Mouse (Mus musculus): ENCODE results near the gene Tnn.
A peak's percentile ranks its signal among the peaks of the same experiment; 100 is the strongest.

The Tnn gene

DNA sequence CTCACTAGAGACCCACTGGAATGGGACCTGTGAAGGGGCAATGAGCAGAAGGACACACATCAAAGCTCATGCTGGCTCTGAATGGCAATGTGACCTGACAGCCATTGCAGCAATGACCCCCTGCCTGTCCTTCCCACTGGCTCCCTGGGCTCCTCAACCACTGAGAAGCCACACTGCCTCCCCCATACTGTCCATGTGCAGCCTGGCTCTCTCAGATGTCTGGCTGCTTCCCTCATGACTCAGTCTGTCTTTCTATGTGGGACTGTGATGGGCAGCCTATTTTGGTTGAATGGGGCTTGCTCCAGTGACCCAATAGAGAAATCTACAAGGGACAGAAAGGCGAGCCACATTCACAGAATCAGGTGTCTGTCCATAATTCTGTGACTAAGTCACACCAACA, 70.7 kb downstream of the Tnn start:
- no peak for DNase-seq (ENCODE audit: low read depth, low spot score)

DNA sequence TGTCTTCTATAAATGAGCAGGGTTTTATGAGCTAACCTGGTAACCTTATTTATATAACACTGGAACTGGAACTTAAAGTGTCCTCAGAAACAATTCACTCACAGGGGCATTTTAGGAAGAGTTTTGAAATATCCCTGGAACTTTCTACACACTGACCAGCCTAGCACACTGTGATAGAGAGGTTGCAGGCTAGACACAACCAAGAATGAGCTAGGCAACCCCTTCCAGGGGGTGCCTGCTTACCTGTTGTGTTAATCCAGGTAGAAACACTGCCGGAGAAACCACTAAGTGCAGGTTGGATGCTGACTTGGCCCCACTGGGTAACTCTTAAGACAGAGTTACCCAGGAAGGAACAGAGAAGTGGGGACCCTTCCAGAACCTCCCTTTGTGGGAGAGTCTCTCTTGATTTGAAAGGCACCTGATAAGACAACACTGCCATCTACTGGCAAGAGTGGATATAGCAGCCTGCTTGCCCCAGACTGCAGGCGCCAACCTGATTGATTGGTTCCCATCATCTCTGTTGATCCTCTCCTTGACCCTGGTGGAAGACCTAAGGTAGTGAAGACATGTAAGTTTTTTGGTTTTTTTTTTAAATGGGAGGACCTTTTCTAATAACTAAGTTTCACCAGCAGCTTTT, 72.5 kb downstream of the Tnn start:
- peak; percentile 34 for DNase-seq (ENCODE audit: low read depth, low spot score)

DNA sequence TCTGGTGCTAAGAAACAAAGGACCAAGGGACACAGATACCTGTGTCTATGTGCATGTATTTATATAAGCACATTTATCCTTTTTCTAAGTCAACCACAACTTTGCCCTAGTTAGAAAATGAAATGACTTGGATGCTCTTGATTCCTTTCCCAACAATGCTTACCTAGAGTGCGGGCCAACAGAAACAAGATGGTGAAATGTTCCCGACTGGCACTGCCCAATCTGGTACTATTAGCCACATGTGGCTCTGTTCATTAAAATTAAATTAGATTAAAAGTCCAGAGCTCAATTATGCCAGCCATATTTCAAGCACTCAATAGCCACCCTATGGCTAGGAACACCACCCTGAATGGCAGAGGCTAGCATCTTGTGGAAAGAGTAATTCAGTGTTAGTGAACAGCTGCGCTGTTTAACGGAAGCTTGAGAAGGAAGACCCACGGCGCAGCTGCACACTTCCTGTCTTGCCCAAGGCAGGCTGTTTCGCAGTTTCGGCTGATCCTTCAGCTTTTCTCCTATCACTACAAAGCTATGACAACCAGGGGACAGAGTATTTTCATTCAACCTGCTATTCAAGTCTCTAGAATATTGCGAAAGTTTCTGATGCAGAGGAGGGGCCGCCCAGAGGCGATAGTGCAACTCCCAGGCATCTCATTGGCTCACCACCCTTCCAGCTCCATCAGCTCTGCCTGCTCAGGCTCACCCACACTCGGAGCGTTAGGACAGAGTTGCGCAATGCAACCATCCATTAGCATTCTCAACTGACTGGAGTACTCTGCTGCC, 74.3 kb downstream of the Tnn start:
- DNase-seq (ENCODE audit: low read depth, low spot score) = no peak

DNA sequence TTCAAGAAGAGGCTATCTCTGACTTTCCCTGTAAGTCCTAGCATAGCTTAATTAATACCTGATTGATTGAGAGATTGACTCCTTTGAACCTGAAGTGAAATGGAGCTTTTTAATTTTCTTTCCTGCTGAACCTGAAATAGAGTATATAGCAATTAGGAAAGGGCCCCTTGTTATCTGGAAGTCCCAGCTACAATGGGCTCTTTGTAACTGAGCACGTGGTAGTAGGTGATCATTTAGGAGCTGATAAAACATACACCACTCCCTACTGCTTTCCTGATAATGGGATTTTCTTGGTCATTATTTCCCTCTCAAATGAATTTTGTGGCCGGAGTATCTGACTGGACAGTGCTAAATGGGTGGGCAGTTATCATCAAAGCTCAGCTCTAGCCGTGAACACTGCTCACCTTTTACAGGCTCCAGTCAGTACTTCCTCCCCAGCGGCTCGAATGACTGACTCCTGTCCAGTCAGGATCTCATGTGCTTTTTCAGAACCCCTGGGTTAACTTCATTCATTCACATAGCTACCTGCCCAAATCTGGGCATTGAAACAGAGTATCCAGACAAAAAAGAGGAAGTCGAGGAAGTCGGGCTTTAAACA, 88.7 kb downstream of the Tnn start:
- no peak for DNase-seq (ENCODE audit: low read depth, low spot score)

DNA sequence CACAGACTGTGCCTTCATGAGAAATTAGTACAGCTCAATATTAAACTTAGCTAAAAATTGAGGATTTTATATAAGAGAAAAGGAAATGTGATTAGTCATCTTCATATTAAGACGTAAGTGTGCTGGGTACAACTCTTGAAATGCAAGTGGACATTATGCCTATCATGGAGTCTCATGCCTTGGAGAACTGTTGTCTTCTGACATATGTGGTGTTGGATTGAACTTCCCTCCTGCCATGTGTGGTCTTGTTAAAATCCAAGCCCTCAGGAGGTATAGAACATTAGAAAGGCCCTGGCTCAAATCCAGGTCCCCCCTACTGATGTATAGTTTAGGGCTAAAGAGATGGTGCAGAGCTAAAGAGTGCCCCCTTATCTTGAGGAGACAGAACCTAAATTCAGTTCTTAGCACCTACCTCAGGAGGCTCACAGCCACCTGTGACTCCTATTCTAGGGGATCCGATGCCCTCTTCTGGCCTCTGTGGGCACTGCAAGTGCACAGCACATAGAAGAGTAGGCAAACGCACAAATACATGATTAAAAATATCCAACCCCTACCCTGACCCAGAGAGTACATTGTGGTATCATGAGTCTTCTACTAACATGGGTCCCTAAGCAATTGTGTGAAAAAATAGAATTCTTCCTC, 91.5 kb downstream of the Tnn start:
- DNase-seq (ENCODE audit: low read depth, low spot score) = no peak

DNA sequence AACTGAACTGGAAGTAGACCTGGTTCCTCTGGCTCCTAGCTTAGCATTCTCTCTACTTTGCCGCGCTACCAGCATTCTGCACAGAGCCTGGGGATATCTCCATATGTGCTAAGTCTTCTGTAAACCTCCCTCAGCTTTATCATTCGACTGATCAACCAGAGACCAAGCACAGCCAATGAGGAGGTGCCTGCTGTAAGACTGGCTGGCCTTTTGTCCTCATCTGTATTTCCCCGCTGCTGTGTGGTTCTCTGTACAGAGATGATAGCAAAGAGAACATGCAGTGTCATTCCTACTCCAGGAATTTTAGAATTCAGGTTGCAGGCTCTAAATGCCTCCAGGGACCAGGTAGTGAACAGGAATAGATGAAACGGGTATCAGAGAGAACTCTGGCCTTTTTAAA, 92.1 kb downstream of the Tnn start:
- DNase-seq (ENCODE audit: low read depth, low spot score) = no peak

DNA sequence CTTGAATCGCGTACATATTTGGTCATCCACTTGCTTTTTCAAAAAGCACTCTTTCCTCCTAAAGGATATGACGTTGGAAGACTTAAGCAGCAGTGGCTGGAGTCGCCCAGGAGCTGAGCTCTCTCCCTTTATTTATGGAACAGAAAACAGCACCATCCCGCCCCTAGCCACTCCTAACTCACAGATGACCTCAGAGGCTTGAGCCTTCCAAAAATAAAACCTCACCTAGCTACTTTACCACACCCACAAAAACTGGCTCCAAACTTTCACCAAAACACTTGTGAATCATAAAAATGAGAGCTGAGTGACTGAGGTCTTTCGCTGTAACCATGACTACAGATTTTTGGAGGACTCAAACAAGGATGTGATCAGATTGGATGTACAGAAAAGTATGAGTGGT, 92.8 kb downstream of the Tnn start:
- no peak for DNase-seq (ENCODE audit: low read depth, low spot score)

DNA sequence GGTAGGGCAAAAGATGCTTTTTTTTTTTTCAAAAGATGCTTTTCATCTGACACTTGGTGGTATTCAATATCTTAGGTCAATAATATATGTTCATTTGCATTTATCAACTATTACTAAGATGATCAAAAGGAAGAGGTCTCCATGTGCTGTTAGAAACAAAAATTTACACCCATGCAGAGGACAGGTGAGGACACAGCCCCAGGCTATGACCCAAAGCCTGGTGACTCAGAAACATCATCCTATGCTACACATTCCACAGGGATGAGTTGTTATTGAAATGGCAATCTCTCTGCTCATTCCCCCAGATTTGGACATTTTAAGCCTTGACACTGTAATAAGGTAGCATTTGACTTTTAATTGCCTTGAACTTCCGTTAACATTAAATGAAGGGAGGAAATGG, 93.5 kb downstream of the Tnn start:
- DNase-seq (ENCODE audit: low read depth, low spot score) = no peak

DNA sequence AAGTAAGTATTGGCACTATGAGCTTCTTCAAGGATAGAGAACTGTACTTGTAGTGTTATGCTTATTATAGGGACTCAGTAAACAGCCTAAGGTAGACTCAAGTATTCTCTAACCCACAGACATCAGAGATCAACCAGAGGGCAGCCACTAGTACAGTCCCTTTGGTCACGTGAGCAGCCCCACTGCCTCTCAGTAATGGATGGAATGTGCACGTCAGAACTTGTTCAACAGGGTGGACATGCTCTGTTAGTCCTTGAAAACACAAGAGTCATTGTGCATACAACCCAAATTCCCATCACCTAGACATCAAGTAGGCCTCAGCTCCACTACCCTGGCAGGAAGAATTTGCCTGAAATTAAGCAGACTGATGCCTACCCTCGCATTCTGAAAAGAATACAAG, 95.7 kb downstream of the Tnn start:
- no peak for DNase-seq (ENCODE audit: low read depth, low spot score)

DNA sequence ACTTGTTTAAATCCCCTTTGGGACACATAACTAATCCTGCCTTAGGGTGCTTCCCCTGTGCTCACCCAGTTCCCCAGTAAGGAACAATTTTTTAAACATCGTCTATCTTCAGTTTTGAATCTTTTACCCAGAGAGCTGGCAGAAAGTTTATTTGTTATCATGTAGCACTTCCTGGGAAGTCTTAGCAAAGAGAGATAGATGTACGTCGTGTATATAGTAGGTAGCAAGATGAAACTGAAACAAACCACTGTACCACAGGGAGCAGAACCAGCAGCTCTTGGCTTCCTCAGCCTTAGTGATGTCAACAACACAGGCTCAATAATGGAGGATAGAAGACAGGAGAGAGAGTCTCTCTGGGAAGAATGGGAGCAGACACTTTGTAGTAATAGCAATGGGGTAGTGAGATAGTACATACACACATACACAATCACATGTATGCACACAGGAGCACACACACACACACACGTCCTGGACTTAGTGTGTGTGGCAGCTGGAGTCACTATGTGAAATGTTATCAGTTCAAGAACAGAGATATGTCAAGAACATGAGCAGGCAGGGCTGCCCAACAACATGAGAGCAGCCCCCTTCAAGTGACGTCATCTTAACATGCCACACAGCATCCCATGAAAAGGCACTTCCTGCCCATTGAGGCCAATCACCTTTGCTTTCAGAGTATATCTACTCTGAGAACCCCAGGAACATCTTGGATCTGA, 98.9 kb downstream of the Tnn start:
- DNase-seq (ENCODE audit: low read depth, low spot score) = no peak

DNA sequence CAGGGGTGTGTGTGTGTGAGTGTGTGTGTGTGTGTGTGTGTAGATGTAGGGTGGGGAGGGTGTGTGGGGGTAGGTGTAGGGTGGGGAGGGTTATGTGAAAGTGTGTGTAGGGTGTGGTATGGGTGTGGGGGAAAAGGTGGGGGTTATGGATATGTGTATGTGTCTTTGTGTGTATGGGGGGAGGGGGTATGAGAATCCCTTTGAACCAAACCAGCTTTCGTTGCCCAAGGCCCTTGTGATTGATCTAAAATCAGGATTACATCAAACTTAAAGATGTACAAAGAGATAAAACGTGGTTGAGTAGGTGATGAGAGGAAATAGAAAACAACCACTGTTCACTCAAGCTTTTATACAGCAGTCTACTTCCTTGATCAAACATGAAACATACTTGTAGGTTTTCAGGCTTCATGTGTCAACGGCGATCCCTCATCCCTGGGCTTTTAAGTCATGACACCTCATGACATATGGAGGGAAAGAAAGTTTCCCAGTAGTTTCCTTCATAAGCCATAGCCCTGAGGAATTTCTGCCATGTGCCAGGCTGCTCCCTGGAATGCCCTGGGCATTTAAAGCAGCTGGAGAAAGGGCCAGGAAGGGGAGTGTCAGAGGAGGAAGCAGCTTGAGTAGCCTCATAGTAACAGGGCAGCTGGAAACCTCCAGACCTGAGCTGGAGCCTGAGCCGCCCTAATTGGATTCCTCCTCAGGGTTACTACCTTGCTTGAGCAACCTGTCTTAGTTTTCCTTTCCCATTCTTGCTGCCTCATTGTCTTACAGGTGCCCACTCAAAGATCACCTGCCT, 99.7 kb downstream of the Tnn start:
- DNase-seq (ENCODE audit: low read depth, low spot score) = no peak

DNA sequence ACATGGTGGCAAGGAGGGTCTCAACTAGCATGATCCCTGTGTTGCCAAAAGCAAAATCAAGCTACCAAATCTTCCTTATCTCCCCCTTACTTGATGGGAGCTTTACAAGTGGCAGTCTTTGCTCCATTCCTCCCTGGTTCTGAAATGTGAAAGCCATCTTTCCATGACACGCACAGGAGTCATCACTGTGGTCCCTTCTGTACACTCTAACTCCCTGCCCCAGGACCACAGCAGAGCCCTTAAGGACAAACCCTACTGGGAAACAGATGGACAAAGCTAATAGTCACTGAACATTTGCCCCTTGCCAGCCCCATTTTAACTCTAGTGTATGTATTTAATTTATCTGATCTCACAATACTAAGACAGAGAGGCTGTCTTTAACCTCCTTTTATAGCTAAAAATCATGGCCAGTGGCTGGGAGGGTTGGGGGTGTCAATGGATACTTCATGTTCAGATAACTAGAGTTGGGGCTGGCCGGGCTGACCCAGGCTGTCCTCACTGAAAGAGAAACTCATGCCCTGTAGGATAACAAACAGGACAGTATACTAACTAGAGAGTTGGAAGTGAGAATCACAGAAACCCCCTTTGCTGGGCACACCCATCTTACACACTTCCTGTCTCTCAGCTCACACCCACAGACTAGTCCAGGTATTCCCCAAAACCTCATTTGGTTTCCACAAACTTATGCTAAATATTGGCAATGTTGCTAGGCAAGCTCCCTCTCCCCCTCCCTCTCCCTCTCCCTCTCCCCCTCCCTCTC, 100.6 kb downstream of the Tnn start:
- DNase-seq (ENCODE audit: low read depth, low spot score) = no peak

DNA sequence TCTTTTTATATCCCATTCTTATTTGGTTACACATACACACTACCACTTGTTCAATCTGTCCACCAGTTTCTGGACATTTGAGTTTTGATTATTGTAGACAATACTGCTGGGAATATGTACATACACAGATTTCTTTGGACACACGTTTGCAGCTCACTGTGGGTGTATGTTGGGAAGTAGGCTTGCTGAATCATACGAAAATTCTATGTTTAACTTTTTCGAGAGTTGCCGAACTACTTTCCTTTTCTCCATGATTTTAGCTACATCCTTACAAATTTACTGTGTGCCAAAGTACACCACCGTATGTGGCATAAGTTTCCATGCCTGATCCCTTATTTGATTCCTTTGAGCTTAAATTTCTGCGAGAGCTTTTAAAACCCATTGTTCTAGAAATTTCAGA, 102.5 kb downstream of the Tnn start:
- no peak for DNase-seq (ENCODE audit: low read depth, low spot score)

DNA sequence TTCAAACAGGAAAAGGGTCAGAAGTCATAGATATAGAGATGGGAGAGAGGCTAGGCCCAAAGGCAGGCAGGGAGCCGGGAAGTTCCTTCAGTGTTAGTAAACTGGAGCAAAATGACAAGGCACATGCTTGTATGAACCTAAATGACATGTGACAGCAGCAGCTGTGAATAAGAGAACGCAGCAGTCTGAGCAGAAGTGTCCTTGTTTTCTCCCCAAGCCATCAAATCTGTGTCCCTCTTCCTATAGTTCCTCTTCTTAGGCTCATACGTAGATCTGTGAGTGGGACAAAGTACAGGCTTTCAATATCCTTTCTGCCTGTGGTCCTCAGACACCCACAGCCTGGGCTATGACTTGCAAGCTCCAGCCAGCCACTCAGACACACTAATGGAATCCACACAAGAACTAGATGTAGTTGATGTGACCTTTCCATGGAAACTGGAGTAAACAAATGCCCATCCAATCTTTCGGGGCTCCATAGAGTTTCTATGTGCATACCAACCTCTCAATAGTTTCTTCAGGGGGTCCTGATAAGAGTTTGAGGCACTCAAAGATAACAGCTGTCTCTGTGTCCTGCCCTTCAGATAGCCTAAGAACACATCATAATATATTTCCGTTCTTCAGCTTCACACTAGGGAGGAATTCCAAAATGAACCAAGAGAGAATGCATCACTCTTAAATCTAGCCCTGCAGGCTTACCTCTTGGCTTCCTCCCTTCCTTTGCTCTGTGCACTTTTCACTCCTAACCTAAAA, 104.1 kb downstream of the Tnn start:
- DNase-seq (ENCODE audit: low read depth, low spot score) = no peak

DNA sequence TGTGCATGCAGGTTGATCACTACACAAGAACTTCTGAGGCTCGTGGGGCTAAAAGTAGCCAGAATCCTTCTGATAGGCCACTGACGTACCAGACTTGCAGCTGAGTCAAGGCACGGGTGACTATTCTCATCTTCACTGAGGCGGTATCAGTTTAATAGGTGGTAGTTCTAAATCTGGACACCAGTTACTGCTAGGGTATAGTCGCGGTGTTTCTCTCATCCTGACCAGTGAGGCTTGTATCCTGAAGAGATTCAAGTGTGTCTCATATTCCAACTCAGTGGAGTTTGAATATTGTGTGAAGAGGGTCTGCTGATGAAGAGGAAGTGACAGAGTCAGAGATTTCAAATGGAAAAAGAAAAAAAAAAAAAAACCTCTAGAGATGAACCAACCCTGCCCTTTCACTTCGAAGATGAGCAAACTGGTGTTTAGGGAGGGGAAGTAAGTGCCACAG, 105.9 kb downstream of the Tnn start:
- DNase-seq (ENCODE audit: low read depth, low spot score) = no peak

DNA sequence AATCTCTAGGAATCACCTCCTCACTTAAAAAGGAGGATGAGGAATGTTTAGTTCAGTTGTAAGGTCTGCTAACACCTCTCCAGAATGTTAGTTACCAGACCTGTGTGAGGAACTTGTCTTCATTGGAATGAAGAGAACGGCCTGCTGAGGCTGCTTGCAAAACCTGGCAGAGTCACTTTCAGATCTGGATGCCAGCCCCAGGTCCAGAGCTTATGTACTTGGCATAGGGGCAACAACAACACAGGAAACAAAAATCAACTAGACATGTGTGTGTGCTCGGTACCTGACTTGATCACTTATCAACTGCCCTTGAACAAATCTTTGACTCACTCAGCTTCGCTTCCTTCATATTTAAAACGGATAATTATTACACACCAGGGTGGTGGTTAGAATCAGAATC, 106.6 kb downstream of the Tnn start:
- DNase-seq (ENCODE audit: low read depth, low spot score) = no peak

DNA sequence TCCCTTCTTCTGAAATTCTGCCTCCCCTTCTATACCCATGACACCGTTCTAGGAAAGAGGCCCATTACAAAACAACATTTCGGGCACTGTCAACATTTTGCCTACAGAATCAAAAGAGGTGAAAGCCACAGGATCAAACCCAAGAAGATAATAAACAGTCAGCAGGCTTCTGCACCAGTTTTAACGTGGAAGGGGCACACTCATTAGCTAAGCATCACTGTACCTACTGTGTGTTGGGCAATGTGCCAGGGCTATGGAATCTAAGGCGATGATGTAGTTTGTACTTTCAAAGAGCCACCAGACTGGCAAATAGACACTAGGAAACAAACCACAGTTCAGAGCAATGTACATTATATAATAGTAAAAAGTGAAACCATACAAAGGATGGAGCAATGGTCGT, 107.4 kb downstream of the Tnn start:
- no peak for DNase-seq (ENCODE audit: low read depth, low spot score)

DNA sequence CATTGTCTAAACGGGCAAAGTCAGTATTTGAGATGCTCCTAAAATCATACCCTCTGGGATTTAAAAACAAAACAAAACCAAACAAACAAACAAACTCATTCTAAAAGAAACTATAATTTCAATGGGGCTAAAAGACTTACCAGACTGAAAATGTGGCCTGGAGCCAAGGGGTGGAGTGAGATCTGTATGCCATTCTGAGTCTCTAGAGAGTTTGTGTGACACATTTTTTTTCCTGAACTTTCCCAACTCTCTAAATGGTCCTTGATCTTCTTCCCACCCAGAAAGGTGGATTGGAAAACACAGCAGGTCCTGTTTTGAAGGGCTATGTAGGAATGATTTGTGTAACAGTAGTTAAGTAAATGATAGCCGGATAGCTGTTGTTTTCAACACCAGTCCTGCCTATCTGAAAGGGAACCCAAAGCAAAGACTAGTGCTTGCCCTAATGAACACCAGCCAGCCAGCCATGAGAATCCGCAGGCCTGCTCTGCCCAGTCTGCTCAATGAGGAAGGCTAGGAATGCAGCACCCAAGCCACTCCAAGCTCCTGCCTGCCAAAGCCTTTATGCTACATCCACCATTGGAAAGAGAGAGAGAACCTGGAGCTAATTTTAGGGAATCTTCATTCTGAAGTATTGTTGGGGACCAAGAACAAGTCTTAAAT, 108.2 kb downstream of the Tnn start:
- DNase-seq (ENCODE audit: low read depth, low spot score) = no peak

Data from brain, embryonic 18.5 days (tissue).